Mouse (Mus musculus) E14TG2a.4 (cell line): ENCODE measurements around the gene Tmem220.

Experiments used
- CTCF ChIP-seq: conservative IDR thresholded peaks from 2 replicates; pipeline ENCODE4 v1.5.1; 2014; ENCODE audit warnings: low read length
- POU5F1 ChIP-seq: IDR thresholded peaks from 2 replicates; pipeline ENCODE4 v1.6.1; 2014; ENCODE audit warnings: low read length, borderline replicate concordance

DNA sequence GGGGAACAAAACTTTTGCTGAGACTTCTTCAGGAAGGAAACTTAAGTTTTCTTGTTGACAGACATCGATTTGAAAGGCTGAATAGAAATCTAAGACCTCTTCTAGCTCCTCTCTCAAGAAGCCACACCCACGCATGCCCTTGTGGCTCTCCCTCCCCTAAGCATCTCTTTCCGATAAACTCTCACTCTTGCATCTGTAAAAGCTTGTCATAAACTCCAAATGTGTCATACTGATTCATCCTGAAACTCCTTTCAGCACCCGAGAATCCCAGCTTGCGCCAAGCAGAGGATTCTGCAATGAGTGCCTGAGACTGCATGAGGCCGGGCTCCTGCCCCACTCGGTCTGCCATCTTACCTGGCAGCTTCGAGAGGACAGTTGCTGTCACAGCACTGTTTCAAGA, 23.5 kb downstream of the Tmem220 start:
- TF ChIP-seq CTCF: no peak
- no peak for TF ChIP-seq POU5F1
